Mouse (Mus musculus): ENCODE data around the gene Fyb.

The Fyb gene

GRCm38 (mm10) chr15:6592561-6593253, 70.1 kb downstream of the Fyb start:
- H3K27me3 ChIP-seq (ENCODE audit: insufficient read depth, low read length), result no peaks in the 10 kb centered on the region
- no peak for TF ChIP-seq POU5F1 (IDR thresholded peaks at IDR 0.05; ENCODE audit: borderline replicate concordance, low read length)
- TF ChIP-seq NANOG (IDR thresholded peaks at IDR 0.05; ENCODE audit: borderline replicate concordance, low read length), result no peak
- no peak for TF ChIP-seq CTCF (conservative IDR thresholded peaks at IDR 0.05; ENCODE audit: low read length)
- no peaks in the 10 kb centered on the region for H3K36me3 ChIP-seq (ENCODE audit: insufficient read depth, low read length)
- H3K4me3 ChIP-seq (replicated peaks; ENCODE audit: low read length), result no peak overlapping the region
- no peaks in the 10 kb centered on the region for H3K4me1 ChIP-seq (replicated peaks; ENCODE audit: low read depth, low read length)
- H3K9me3 ChIP-seq (ENCODE audit: low read length), result peaks cover 6% of the 10 kb centered on the region; the same call in 1 of the 2 replicates

GRCm38 (mm10) chr15:6593254-6593623, 70.6 kb downstream of the Fyb start:
- TF ChIP-seq POU5F1 (IDR thresholded peaks at IDR 0.05; ENCODE audit: borderline replicate concordance, low read length) (no peak), CTCF (conservative IDR thresholded peaks at IDR 0.05; ENCODE audit: low read length) (no peak), NANOG (IDR thresholded peaks at IDR 0.05; ENCODE audit: borderline replicate concordance, low read length) (no peak)

GRCm38 (mm10) chr15:6598626-6599025, 76.0 kb downstream of the Fyb start:
- no peaks in the 10 kb centered on the region for H3K4me1 ChIP-seq (replicated peaks; ENCODE audit: low read depth, low read length)
- TF ChIP-seq NANOG (IDR thresholded peaks at IDR 0.05; ENCODE audit: borderline replicate concordance, low read length), result no peak
- no peaks in the 10 kb centered on the region for H3K36me3 ChIP-seq (ENCODE audit: insufficient read depth, low read length)
- H3K9me3 ChIP-seq (ENCODE audit: low read length), result no peaks in the 10 kb centered on the region
- H3K4me3 ChIP-seq (replicated peaks; ENCODE audit: low read length), result no peak overlapping the region
- H3K27me3 ChIP-seq (ENCODE audit: insufficient read depth, low read length), result no peaks in the 10 kb centered on the region

More at GRCm38 (mm10) chr15:6593254-6593623, 70.6 kb downstream of the Fyb start:
- no peaks in the 10 kb centered on the region for H3K27me3 ChIP-seq (ENCODE audit: insufficient read depth, low read length)
- H3K9me3 ChIP-seq (ENCODE audit: low read length), result peaks cover 6% of the 10 kb centered on the region; the same call in 1 of the 2 replicates
- H3K4me1 ChIP-seq (replicated peaks; ENCODE audit: low read depth, low read length), result no peaks in the 10 kb centered on the region
- no peak overlapping the region for H3K4me3 ChIP-seq (replicated peaks; ENCODE audit: low read length)
- H3K36me3 ChIP-seq (ENCODE audit: insufficient read depth, low read length), result no peaks in the 10 kb centered on the region

- Histone ChIP-seq H3K27me3 (ENCODE audit: insufficient read depth, low read length) (no peaks in the 10 kb centered on the region), H3K9me3 (ENCODE audit: low read length) (no peaks in the 10 kb centered on the region), H3K4me1 (replicated peaks; ENCODE audit: low read depth, low read length) (no peaks in the 10 kb centered on the region), H3K36me3 (ENCODE audit: insufficient read depth, low read length) (no peaks in the 10 kb centered on the region), H3K4me3 (replicated peaks; ENCODE audit: low read length) (no peak overlapping the region)
- TF ChIP-seq NANOG (IDR thresholded peaks at IDR 0.05; ENCODE audit: borderline replicate concordance, low read length), result no peak
- no peak for TF ChIP-seq POU5F1 (IDR thresholded peaks at IDR 0.05; ENCODE audit: borderline replicate concordance, low read length)
- TF ChIP-seq CTCF (conservative IDR thresholded peaks at IDR 0.05; ENCODE audit: low read length), result no peak
These were observed 77.7 kb downstream of the Fyb start for GRCm38 (mm10) chr15:6600314-6600713.

- Histone ChIP-seq H3K27me3 (ENCODE audit: insufficient read depth, low read length) (no peaks in the 10 kb centered on the region), H3K36me3 (ENCODE audit: insufficient read depth, low read length) (no peaks in the 10 kb centered on the region), H3K4me1 (replicated peaks; ENCODE audit: low read depth, low read length) (no peaks in the 10 kb centered on the region), H3K9me3 (ENCODE audit: low read length) (no peaks in the 10 kb centered on the region), H3K4me3 (replicated peaks; ENCODE audit: low read length) (no peak overlapping the region)
- TF ChIP-seq POU5F1 (IDR thresholded peaks at IDR 0.05; ENCODE audit: borderline replicate concordance, low read length), result no peak
These were observed 78.7 kb downstream of the Fyb start for GRCm38 (mm10) chr15:6601330-6601729.

GRCm38 (mm10) chr15:6602003-6602402, 79.3 kb downstream of the Fyb start:
- TF ChIP-seq NANOG (IDR thresholded peaks at IDR 0.05; ENCODE audit: borderline replicate concordance, low read length), result no peak
- TF ChIP-seq CTCF (conservative IDR thresholded peaks at IDR 0.05; ENCODE audit: low read length), result no peak
- TF ChIP-seq POU5F1 (IDR thresholded peaks at IDR 0.05; ENCODE audit: borderline replicate concordance, low read length), result no peak
- Histone ChIP-seq H3K27me3 (ENCODE audit: insufficient read depth, low read length) (no peaks in the 10 kb centered on the region), H3K9me3 (ENCODE audit: low read length) (no peaks in the 10 kb centered on the region), H3K4me1 (replicated peaks; ENCODE audit: low read depth, low read length) (no peaks in the 10 kb centered on the region), H3K4me3 (replicated peaks; ENCODE audit: low read length) (no peak overlapping the region), H3K36me3 (ENCODE audit: insufficient read depth, low read length) (no peaks in the 10 kb centered on the region)

GRCm38 (mm10) chr15:6610703-6611102, 88.0 kb downstream of the Fyb start:
- TF ChIP-seq NANOG (IDR thresholded peaks at IDR 0.05; ENCODE audit: borderline replicate concordance, low read length), result no peak
- no peak for TF ChIP-seq POU5F1 (IDR thresholded peaks at IDR 0.05; ENCODE audit: borderline replicate concordance, low read length)
- TF ChIP-seq CTCF (conservative IDR thresholded peaks at IDR 0.05; ENCODE audit: low read length), result no peak
- H3K4me1 ChIP-seq (replicated peaks; ENCODE audit: low read depth, low read length), result no peaks in the 10 kb centered on the region
- H3K36me3 ChIP-seq (ENCODE audit: insufficient read depth, low read length), result no peaks in the 10 kb centered on the region
- peaks cover 3% of the 10 kb centered on the region; the same call in 1 of the 2 replicates for H3K9me3 ChIP-seq (ENCODE audit: low read length)
- no peak overlapping the region for H3K4me3 ChIP-seq (replicated peaks; ENCODE audit: low read length)
- no peaks in the 10 kb centered on the region for H3K27me3 ChIP-seq (ENCODE audit: insufficient read depth, low read length)

- Histone ChIP-seq H3K27me3 (ENCODE audit: insufficient read depth, low read length) (no peaks in the 10 kb centered on the region), H3K9me3 (ENCODE audit: low read length) (peaks cover 2% of the 10 kb centered on the region; the same call in 1 of the 2 replicates), H3K4me1 (replicated peaks; ENCODE audit: low read depth, low read length) (no peaks in the 10 kb centered on the region), H3K36me3 (ENCODE audit: insufficient read depth, low read length) (no peaks in the 10 kb centered on the region), H3K4me3 (replicated peaks; ENCODE audit: low read length) (no peak overlapping the region)
- TF ChIP-seq CTCF (conservative IDR thresholded peaks at IDR 0.05; ENCODE audit: low read length), result no peak
- TF ChIP-seq POU5F1 (IDR thresholded peaks at IDR 0.05; ENCODE audit: borderline replicate concordance, low read length), result no peak
- no peak for TF ChIP-seq NANOG (IDR thresholded peaks at IDR 0.05; ENCODE audit: borderline replicate concordance, low read length)
These were observed 90.2 kb downstream of the Fyb start for GRCm38 (mm10) chr15:6612835-6613234.
